Mouse (Mus musculus): ENCODE measurements around the gene Vwa7. TPM values are rescaled to one million over a fixed set of nuclear protein-coding genes. Genes with fewer than 3 reads are reported as not detected.
"Not testable (repeated sequence)": the region's sequence is repeated elsewhere in the genome, so short reads cannot be mapped to it uniquely, and the experiment has no call there.

Vwa7 gene
- polyA plus RNA-seq, 1 experiment from 2014 or later, result 0.13 TPM

GRCm38 (mm10) chr17:34980655-34981054 lies 35.7 kb upstream of the Vwa7 start:
- no peak for ATAC-seq (ENCODE audit: low read depth)
- Histone ChIP-seq H3K27ac (ENCODE audit: low read length) (peak overlapping the region; percentile 96), H3K4me1 (ENCODE audit: control insufficient read depth, low read depth, low read length) (peaks cover 27% of the 10 kb centered on the region), H3K27me3 (ENCODE audit: control insufficient read depth, insufficient read depth, low read depth, low read length) (no peaks in the 10 kb centered on the region), H3K9me3 (replicated peaks; ENCODE audit: control insufficient read depth, low read length) (no peaks in the 10 kb centered on the region), H3K4me3 (ENCODE audit: low read depth, low read length) (peak overlapping the region; percentile 91), H3K36me3 (ENCODE audit: control insufficient read depth, insufficient read depth) (peaks cover 8% of the 10 kb centered on the region), H3K9ac (ENCODE audit: low read depth, low read length) (peak overlapping the region; percentile 89), H3K4me2 (ENCODE audit: low read depth, low read length) (peak overlapping the region; percentile 86)
- WGBS (ENCODE audit: insufficient replicate concordance), result 15% methylated on average over 2 of the region's 2 CpGs

GRCm38 (mm10) chr17:34981690-34982180 lies 34.6 kb upstream of the Vwa7 start, which contains the start of gene Lsm2:
Gene Lsm2 (plus strand): TSS chr17:34981862.
- Histone ChIP-seq H3K27ac (ENCODE audit: low read length) (peak within 1 kb of the TSS; percentile 96), H3K36me3 (ENCODE audit: control insufficient read depth, insufficient read depth) (peaks cover 17% of the 10 kb centered on the region), H3K4me2 (ENCODE audit: low read depth, low read length) (peak within 1 kb of the TSS; percentile 86), H3K4me1 (ENCODE audit: control insufficient read depth, low read depth, low read length) (peaks cover 27% of the 10 kb centered on the region), H3K27me3 (ENCODE audit: control insufficient read depth, insufficient read depth, low read depth, low read length) (no peaks in the 10 kb centered on the region), H3K9ac (ENCODE audit: low read depth, low read length) (peak within 1 kb of the TSS; percentile 89), H3K4me3 (ENCODE audit: low read depth, low read length) (peak within 1 kb of the TSS; percentile 91), H3K9me3 (replicated peaks; ENCODE audit: control insufficient read depth, low read length) (no peaks in the 10 kb centered on the region)
- WGBS (ENCODE audit: insufficient replicate concordance), result under 1% methylated on average over 58 of the region's 58 CpGs
- peak; percentile 93 for ATAC-seq (ENCODE audit: low read depth)

GRCm38 (mm10) chr17:34982328-34982727 lies 34.1 kb upstream of the Vwa7 start:
- WGBS (ENCODE audit: insufficient replicate concordance), result 0% methylated on average over 15 of the region's 15 CpGs
- H3K27ac ChIP-seq (ENCODE audit: low read length), result peak overlapping the region; percentile 96
- ATAC-seq (ENCODE audit: low read depth), result peak; percentile 30
- H3K36me3 ChIP-seq (ENCODE audit: control insufficient read depth, insufficient read depth), result peaks cover 17% of the 10 kb centered on the region
- H3K4me1 ChIP-seq (ENCODE audit: control insufficient read depth, low read depth, low read length), result peaks cover 27% of the 10 kb centered on the region
- H3K4me2 ChIP-seq (ENCODE audit: low read depth, low read length), result peak overlapping the region; percentile 86
- H3K9ac ChIP-seq (ENCODE audit: low read depth, low read length), result peak overlapping the region; percentile 89
- peak overlapping the region; percentile 91 for H3K4me3 ChIP-seq (ENCODE audit: low read depth, low read length)
- H3K27me3 ChIP-seq (ENCODE audit: control insufficient read depth, insufficient read depth, low read depth, low read length), result no peaks in the 10 kb centered on the region
- no peaks in the 10 kb centered on the region for H3K9me3 ChIP-seq (replicated peaks; ENCODE audit: control insufficient read depth, low read length)

- Histone ChIP-seq H3K27me3 (ENCODE audit: control insufficient read depth, insufficient read depth, low read depth, low read length) (no peaks in the 10 kb centered on the region), H3K4me1 (ENCODE audit: control insufficient read depth, low read depth, low read length) (peaks cover 27% of the 10 kb centered on the region), H3K9ac (ENCODE audit: low read depth, low read length) (no peak overlapping the region), H3K36me3 (ENCODE audit: control insufficient read depth, insufficient read depth) (peaks cover 17% of the 10 kb centered on the region), H3K4me3 (ENCODE audit: low read depth, low read length) (no peak overlapping the region), H3K4me2 (ENCODE audit: low read depth, low read length) (no peak overlapping the region), H3K9me3 (replicated peaks; ENCODE audit: control insufficient read depth, low read length) (no peaks in the 10 kb centered on the region), H3K27ac (ENCODE audit: low read length) (no peak overlapping the region)
- no peak for ATAC-seq (ENCODE audit: low read depth)
- 52% methylated on average over 2 of the region's 2 CpGs for WGBS (ENCODE audit: insufficient replicate concordance)
Observed at GRCm38 (mm10) chr17:34984218-34984617, 32.2 kb upstream of the Vwa7 start.

GRCm38 (mm10) chr17:34994751-34995150 lies 21.6 kb upstream of the Vwa7 start:
- Histone ChIP-seq H3K9ac (ENCODE audit: low read depth, low read length) (no peak overlapping the region), H3K27me3 (ENCODE audit: control insufficient read depth, insufficient read depth, low read depth, low read length) (no peaks in the 10 kb centered on the region), H3K4me2 (ENCODE audit: low read depth, low read length) (no peak overlapping the region), H3K4me1 (ENCODE audit: control insufficient read depth, low read depth, low read length) (peaks cover 28% of the 10 kb centered on the region), H3K9me3 (replicated peaks; ENCODE audit: control insufficient read depth, low read length) (no peaks in the 10 kb centered on the region), H3K36me3 (ENCODE audit: control insufficient read depth, insufficient read depth) (peaks cover 16% of the 10 kb centered on the region), H3K27ac (ENCODE audit: low read length) (no peak overlapping the region), H3K4me3 (ENCODE audit: low read depth, low read length) (no peak overlapping the region)
- ATAC-seq (ENCODE audit: low read depth), result no peak

GRCm38 (mm10) chr17:34995192-34995591 lies 21.2 kb upstream of the Vwa7 start:
- peaks cover 16% of the 10 kb centered on the region for H3K36me3 ChIP-seq (ENCODE audit: control insufficient read depth, insufficient read depth)
- H3K4me2 ChIP-seq (ENCODE audit: low read depth, low read length); ATAC-seq (ENCODE audit: low read depth); H3K27ac ChIP-seq (ENCODE audit: low read length); H3K9me3 ChIP-seq (replicated peaks; ENCODE audit: control insufficient read depth, low read length); H3K9ac ChIP-seq (ENCODE audit: low read depth, low read length); H3K27me3 ChIP-seq (ENCODE audit: control insufficient read depth, insufficient read depth, low read depth, low read length); H3K4me3 ChIP-seq (ENCODE audit: low read depth, low read length): not testable (repeated sequence)
- H3K4me1 ChIP-seq (ENCODE audit: control insufficient read depth, low read depth, low read length), result peaks cover 28% of the 10 kb centered on the region
- WGBS (ENCODE audit: insufficient replicate concordance), result 80% methylated on average over 4 of the region's 4 CpGs

- H3K9me3 ChIP-seq (replicated peaks; ENCODE audit: control insufficient read depth, low read length); H3K27me3 ChIP-seq (ENCODE audit: control insufficient read depth, insufficient read depth, low read depth, low read length); ATAC-seq (ENCODE audit: low read depth); H3K9ac ChIP-seq (ENCODE audit: low read depth, low read length); H3K4me2 ChIP-seq (ENCODE audit: low read depth, low read length); H3K27ac ChIP-seq (ENCODE audit: low read length); H3K4me3 ChIP-seq (ENCODE audit: low read depth, low read length): not testable (repeated sequence)
- Histone ChIP-seq H3K4me1 (ENCODE audit: control insufficient read depth, low read depth, low read length) (peaks cover 28% of the 10 kb centered on the region), H3K36me3 (ENCODE audit: control insufficient read depth, insufficient read depth) (peaks cover 10% of the 10 kb centered on the region)
- 79% methylated on average over 4 of the region's 4 CpGs for WGBS (ENCODE audit: insufficient replicate concordance)
Observed at GRCm38 (mm10) chr17:34995927-34996326, 20.5 kb upstream of the Vwa7 start.

- H3K9me3 ChIP-seq (replicated peaks; ENCODE audit: control insufficient read depth, low read length), result no peaks in the 10 kb centered on the region
- no peaks in the 10 kb centered on the region for H3K27me3 ChIP-seq (ENCODE audit: control insufficient read depth, insufficient read depth, low read depth, low read length)
- WGBS (ENCODE audit: insufficient replicate concordance), result 68% methylated on average over 12 of the region's 14 CpGs
- H3K27ac ChIP-seq (ENCODE audit: low read length), result peak overlapping the region; percentile 51
- peak overlapping the region; percentile 82 for H3K4me3 ChIP-seq (ENCODE audit: low read depth, low read length)
- peak overlapping the region; percentile 29; the same call in 1 of the 2 replicates for H3K9ac ChIP-seq (ENCODE audit: low read depth, low read length)
- H3K4me2 ChIP-seq (ENCODE audit: low read depth, low read length), result peak overlapping the region; percentile 95
- H3K36me3 ChIP-seq (ENCODE audit: control insufficient read depth, insufficient read depth), result peaks cover 10% of the 10 kb centered on the region
- H3K4me1 ChIP-seq (ENCODE audit: control insufficient read depth, low read depth, low read length), result peaks cover 28% of the 10 kb centered on the region
- ATAC-seq (ENCODE audit: low read depth), result no peak
Observed at GRCm38 (mm10) chr17:34996411-34997141, 19.8 kb upstream of the Vwa7 start.

- H3K9me3 ChIP-seq (replicated peaks; ENCODE audit: control insufficient read depth, low read length), result no peaks in the 10 kb centered on the region
- no peak for ATAC-seq (ENCODE audit: low read depth)
- H3K4me3 ChIP-seq (ENCODE audit: low read depth, low read length), result peak overlapping the region; percentile 82
- H3K27ac ChIP-seq (ENCODE audit: low read length), result peak overlapping the region; percentile 51
- H3K27me3 ChIP-seq (ENCODE audit: control insufficient read depth, insufficient read depth, low read depth, low read length), result no peaks in the 10 kb centered on the region
- H3K4me1 ChIP-seq (ENCODE audit: control insufficient read depth, low read depth, low read length), result peaks cover 28% of the 10 kb centered on the region
- peaks cover 10% of the 10 kb centered on the region for H3K36me3 ChIP-seq (ENCODE audit: control insufficient read depth, insufficient read depth)
- peak overlapping the region; percentile 82; the same call in 1 of the 2 replicates for H3K9ac ChIP-seq (ENCODE audit: low read depth, low read length)
- WGBS (ENCODE audit: insufficient replicate concordance), result 63% methylated on average over 5 of the region's 5 CpGs
- H3K4me2 ChIP-seq (ENCODE audit: low read depth, low read length), result peak overlapping the region; percentile 95
Observed at GRCm38 (mm10) chr17:34997142-34997483, 19.3 kb upstream of the Vwa7 start.
